In the genomic region with DNA sequence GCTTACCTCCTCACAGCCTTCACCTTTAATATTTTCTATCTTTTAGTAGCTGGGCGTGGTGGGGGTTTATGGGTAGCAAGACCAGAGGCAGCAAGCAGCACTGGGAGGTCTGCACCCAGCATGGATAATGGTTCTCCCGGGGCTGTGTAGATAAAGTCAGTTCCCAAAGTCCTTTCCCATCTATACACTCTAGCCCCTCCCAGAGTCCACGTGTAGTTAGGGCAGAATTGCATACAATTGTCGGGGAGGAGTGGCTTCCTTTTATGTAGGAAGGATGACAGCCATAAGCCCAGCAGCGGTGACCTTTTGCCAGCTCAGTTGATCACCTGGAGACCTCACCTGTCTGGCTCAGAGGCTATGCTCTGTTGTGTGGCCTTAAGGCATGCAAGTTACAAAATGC, we compare ENCODE assay signal across 25 mouse cellular contexts.
"Had no signal": no experiment of that assay in that cellular context is flagged by ENCODE, and none has a peak within 500 bp of the region (broad histone marks: within the 10 kb centered on the region; RNA-seq: fewer than 3 reads in every experiment).

No protein-coding gene starts in this region.

- ATAC-seq: hindbrain, embryonic 16.5 days; inflammation-experienced regulatory T-cells, adult 6 months; liver, embryonic 12.5 days had no signal

- H3K27me3 ChIP-seq: heart, embryonic 12.5 days; hindbrain, embryonic 12.5 days; kidney, embryonic 15.5 days; limb, embryonic 12.5 days; liver, embryonic 12.5 days had no signal

- H3K36me3 ChIP-seq: heart, embryonic 12.5 days; hindbrain, embryonic 10.5 days; hindbrain, embryonic 12.5 days; kidney, embryonic 15.5 days; limb, embryonic 10.5 days; limb, embryonic 12.5 days; liver, embryonic 12.5 days had no signal

- H3K27ac ChIP-seq: gastrocnemius, adult 2 months; hindbrain, embryonic 10.5 days; hindbrain, embryonic 12.5 days; hindbrain, embryonic 14.5 days; kidney, embryonic 15.5 days; kidney, postnatal 0 days; limb, embryonic 10.5 days; limb, embryonic 12.5 days; liver, embryonic 12.5 days; liver, embryonic 14.5 days had no signal

- H3K4me3 ChIP-seq: gastrocnemius, adult 2 months; heart, embryonic 12.5 days; hindbrain, embryonic 10.5 days; hindbrain, embryonic 12.5 days; kidney, embryonic 15.5 days; limb, embryonic 10.5 days; limb, embryonic 12.5 days; liver, embryonic 12.5 days had no signal

- H3K9me3 ChIP-seq: hindbrain, embryonic 10.5 days; hindbrain, embryonic 12.5 days; kidney, embryonic 15.5 days; limb, embryonic 10.5 days; limb, embryonic 12.5 days; liver, embryonic 12.5 days had no signal

- H3K4me1 ChIP-seq: hindbrain, embryonic 10.5 days; hindbrain, embryonic 12.5 days; kidney, embryonic 15.5 days; limb, embryonic 10.5 days; limb, embryonic 12.5 days had no signal

- H3K4me2 ChIP-seq: heart, embryonic 12.5 days; hindbrain, embryonic 12.5 days; hindbrain, embryonic 14.5 days; kidney, embryonic 15.5 days; limb, embryonic 12.5 days; liver, embryonic 12.5 days had no signal

- H3K9ac ChIP-seq: heart, embryonic 12.5 days; hindbrain, embryonic 12.5 days; hindbrain, embryonic 14.5 days; kidney, embryonic 15.5 days; limb, embryonic 12.5 days; liver, embryonic 12.5 days; liver, embryonic 14.5 days had no signal

- DNase-seq: gastrocnemius, adult 2 months; gastrocnemius, postnatal 10 days; gastrocnemius, postnatal 25 days; heart, adult 18-20 months; heart, postnatal 10 days; heart, postnatal 4 days; kidney, adult 11 months; kidney, adult 2 months; kidney, adult 9 months; kidney, postnatal 14 days; kidney, postnatal 36 days; layer of hippocampus, adult 9-11 months; layer of hippocampus, postnatal 36 days had no signal
